Mouse (Mus musculus): ENCODE measurements around the gene Nrn1.
A peak's percentile ranks its signal among the peaks of the same experiment; 100 is the strongest.

Gene Nrn1

DNA sequence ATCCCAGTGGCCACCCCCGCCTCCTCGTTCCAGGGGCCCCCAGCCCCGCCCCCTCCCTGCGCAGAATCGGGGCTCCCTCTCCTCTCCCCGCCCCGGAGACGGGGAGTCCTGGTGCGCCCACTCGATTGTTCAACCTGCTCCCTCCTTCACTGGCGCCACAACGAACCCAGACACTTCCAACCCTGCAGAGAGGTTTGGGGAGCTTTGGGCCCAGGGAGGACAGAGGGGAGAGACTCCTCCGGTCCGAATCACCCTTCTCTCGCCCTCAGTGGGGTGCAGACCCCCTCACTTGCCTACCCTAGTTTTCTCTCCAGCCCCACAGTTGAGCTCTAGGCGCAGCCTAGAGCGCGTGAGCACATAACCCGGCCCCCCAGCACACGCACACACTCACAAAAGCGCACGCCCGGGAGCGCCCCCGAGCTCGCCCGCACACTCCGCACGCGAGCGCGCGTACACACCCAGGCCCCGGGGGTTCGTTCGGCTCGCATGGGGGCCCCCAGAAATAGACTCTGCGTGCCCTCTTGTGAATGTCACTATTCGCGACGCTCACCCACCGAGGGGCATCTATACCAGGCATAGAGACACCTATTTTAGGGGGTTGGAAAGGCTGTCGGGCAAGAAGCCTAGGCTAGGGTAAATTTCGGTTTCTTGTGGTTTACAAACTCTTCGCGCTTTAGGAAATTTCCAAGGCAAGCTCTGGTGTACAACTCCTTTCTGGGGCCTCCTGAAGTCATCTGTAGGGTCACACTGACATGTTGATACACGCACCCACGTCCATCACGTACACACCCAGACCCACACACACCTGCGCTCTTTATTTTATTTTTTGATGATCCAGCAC, at the start of gene Nrn1:
Nrn1 (minus strand) TSS at position 401 of the 841 bp plus-strand sequence.
- DNase-seq (ENCODE audit: low read depth, low spot score) = peak; percentile 49

DNA sequence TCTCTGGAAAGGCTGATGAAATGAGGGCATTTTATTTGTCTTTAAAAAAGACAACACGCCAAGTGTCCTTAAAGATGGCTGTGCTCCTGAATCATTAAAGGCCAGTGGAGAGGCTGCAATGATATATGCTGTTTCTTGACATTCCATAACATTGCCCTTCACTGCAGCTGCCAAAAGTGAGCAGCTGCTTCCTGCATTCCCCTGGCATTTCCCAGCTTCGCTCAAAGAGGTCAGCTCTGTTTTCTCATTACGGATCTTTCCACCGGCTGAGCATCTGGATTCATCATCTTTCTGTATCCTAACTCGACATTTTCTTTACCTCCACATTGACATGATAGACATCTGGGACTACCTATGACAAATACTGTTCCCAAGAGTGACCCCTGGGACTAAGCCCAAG, 44.7 kb upstream of the Nrn1 start:
- DNase-seq (ENCODE audit: low read depth, low spot score) = peak; percentile 41

DNA sequence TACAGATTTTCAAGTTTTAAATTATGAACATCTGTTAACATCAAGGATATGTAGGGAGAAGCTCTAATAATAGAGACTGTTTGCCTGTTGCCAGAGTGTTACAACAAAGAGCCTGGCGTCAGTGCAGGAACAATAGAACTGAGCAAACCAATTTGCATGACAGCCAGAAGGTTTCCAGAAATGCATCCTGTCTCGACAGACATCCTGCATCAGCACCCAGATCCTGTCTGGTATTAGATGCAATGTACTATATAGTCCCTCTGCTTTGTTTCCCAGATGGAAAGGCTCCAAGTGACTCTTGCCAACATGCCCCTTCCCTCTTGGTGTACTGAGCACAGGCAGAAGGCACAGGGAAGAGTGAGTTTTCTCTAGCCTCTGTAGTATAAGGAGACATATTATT, 31.9 kb upstream of the Nrn1 start:
- no peak for DNase-seq (ENCODE audit: low read depth, low spot score)

DNA sequence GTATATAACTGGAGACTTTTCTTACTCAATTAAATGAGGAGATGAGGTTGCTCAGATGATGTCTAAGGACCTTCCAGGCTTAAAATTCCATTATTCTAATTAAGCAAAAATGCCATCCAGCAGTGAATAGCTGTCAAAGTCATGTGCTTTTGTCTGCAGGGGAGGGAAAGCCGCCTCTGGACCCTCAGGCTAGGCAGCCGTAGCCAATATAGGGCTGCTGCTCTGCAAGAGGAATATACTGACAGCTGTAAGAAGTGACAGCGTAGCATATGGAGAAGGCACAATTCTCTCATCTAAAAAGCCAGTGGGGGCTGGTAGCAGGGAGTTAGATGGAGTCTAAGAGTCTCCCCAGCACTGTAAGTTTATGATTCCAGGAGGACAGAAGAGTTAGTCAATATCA, 16.9 kb upstream of the Nrn1 start:
- DNase-seq (ENCODE audit: low read depth, low spot score) = no peak

DNA sequence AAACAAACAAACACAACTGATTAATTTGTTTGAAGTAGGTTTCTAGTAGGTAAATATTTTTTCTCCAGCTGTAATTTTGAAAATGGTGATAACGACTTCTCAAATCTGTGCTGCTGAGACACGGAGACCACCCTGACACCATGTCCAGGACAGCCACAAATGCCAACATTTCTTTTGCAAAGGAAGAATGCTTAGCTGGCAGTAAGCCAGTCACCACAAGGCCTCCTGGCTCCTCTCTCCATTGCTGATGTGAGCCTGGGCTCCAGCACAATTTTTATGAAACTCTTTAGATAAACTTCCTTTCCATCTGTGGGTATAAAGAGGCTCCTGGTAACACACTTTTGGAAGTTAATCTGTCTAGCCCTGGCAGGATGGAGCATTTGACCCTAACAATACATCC, 15.1 kb upstream of the Nrn1 start:
- DNase-seq (ENCODE audit: low read depth, low spot score) = peak; percentile 67

DNA sequence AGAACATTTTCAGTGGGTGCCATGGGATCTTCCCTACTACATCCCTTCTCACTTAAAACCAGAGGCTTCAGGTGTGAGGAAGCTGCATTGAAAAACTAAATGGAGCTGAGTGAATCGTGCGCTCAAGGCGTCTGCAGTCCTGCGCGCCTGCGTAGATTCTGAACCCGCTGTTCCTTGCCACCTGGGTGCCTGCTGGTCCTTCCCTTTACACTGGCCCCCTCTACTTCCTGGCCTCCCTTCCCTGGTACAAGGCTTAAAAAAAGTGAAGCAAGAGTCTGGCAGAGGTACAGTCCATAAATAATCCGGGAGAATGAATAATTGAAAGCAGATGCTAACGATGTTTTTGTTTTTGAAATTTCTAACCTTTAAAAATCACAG, 1.7 kb upstream of the Nrn1 start:
- peak; percentile 82 for DNase-seq (ENCODE audit: low read depth, low spot score)

DNA sequence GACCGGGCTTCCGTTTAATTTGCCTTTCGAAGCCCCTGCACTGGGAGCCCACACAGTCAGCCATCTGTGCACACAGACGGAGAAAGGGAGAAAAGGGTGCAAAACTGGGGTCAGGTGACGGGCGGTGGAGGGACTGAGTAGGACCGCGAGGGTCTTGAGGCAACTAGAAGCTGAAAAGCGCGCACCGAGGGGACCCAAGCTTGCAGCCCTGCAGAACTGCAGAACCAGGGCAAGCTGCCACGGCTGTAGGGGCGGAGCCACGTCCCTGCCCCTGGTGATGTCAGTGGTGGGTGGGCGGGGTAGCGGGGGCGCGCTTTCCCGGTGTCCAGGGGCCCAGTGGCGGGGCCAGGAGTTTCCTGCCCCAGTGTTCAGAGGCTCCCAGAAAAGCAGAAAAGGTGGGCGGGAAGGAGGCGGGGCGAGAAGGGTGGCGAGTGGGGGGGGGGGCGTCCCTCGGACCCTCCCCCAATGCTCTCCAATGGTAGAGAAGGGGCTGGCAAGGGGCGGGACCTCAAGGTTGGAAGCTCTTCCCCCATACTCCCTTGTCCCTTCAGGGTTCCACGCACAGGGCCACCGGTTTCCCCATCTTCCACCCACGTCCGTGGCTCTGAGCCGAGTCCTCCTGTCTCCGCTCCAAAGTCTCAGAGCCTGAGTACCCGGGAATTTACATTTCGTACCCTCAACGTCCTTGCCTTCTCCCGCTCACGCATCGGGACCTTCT, 1.1 kb upstream of the Nrn1 start:
- DNase-seq (ENCODE audit: low read depth, low spot score) = peak; percentile 83

DNA sequence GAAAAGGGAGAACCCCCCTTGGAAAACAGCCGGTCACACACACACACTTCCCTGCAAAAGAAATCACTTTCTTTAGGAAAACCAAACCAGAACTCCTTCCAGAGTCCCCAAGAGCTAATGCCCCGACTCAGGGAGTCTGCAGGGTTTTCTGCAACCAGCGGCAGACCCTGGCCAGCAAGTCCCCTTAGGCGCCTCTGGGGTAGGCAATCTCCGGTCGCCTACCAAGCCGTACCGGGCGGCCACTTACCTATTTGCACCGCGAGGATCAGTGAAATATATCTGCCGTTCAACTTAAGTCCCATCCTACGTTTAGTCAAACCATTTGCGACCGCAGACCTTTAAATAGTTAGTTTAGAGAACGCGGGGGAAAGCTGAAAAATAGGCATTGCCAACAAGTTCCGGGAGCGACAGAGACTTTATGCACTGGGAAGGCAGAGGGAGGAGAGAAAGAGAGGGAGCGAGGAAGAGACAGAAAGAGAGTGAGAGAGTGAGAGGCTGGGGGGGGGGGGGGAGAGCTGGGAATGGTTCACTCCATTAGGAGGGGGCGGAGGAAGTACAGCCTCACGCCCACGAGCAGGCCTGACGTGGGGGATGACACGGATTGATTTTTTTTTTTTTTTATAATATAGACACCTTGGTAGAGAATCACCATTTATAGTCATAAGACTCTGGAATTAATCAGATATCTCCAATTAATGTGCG, 791 bp downstream of the Nrn1 start:
- DNase-seq (ENCODE audit: low read depth, low spot score) = peak; percentile 57

DNA sequence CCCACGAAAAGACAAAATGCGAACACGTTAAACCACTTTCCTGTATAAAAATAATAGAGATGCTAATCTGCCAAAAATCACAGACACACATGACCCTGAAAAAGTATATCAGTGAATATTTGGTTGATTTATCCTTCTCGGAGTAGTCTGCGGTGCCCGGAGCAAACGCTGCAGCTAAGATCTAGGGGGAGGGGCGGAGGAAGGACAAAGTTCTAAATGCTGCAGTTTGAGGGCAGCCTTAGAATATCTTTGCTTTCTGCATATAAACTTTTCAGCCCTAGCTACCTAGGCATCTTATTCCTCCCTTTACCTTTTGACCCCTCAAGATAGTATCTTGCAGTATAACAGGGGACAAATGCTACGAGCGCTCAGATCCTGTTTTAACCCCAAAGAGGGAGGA, 1.4 kb downstream of the Nrn1 start:
- peak; percentile 40 for DNase-seq (ENCODE audit: low read depth, low spot score)

DNA sequence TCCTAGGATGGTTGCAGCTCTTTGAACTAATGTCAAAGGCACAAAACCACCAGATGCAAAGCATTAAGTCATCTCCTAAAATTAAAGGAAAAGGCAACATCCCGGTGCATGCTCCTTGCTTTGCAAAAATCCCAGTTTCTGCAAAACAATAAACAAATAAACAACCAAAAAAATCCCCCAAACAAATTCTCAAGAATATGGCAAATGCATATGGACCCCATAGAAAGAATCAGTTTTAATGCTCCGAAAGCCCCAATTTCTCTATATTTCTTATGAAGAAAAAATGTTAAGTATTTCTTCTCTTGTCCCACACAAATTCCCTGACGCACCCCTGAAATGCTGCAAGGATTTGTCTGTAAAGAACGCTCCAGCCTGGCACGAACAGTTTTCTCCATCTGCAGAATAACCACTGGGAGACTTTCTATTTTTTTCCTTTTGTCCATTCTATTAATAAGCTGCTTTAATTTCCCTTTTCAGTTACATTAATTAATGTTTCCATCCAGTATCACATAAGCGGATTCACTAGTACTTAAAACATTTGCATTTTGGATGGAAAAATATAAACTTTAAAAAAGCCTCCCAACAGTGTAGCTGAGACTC, 1.9 kb downstream of the Nrn1 start:
- peak; percentile 9 for DNase-seq (ENCODE audit: low read depth, low spot score)

DNA sequence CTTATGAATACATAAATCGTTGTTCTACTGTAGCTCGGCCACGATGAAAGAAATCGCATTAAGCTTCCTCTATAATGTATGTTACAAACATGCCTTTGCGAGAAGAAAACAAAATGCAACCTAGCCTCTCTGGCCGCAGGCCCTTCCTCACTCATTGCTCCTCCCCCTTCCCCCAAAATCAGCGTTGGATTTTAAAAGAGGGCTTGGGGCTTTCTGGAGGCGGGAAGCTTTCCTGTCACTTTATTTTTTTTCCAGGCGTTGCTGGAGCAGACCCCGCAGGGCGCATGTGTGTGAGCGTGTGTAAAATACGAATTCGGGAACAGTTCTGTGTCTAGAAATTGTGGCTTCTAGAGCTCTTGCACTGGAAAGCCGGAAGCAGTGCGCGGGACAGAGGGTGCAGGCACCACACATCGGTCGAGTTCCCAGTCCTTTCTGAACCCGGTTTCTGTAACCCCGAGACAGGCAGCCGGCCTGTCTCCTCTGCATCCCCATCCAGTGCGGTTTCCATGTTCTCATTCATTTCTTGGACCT, 2.9 kb downstream of the Nrn1 start:
- no peak for DNase-seq (ENCODE audit: low read depth, low spot score)

DNA sequence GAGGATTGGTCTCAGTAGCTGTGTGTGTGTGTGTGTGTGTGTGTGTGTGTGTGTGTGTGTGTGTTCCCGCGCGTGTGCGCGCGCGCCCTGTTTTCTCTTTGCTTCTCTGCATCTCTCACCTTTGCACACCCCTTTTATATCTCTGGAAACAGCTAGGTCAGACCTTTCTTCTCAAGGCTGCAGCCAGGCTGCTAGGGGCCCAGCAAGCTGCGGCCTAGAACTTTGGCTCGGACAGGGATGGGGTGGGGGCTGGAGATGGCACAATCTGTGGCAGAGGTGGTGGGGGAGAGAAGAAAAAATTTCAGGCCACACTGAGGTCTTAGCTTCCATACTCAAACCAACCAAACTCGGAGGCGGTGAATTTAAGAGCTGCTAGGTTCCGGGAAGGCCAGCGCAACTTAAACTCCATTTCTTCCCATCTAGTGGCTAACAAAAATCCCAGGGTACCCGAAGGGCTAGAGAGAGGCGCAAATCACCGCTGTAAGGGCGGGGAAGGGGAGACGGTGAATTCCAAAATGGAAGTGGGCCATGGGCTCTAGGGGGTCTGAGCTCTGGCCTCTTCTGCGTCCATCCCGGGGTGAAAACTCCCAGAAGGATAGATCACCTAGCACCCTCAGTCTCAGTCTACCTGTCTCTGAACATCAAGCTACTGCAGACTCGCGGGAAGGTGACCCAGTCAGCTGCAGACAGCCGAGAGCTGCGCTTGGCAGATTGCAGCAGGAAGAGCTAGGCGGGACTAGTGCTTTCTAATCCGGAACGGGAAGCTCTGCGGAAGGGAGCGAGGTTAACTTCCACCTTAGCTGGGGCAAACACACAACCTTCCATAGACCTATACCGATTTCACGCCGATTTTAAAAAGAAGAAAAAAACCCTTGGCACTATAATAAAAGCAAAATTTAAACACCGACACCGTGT, 3.7 kb downstream of the Nrn1 start:
- no peak for DNase-seq (ENCODE audit: low read depth, low spot score)

DNA sequence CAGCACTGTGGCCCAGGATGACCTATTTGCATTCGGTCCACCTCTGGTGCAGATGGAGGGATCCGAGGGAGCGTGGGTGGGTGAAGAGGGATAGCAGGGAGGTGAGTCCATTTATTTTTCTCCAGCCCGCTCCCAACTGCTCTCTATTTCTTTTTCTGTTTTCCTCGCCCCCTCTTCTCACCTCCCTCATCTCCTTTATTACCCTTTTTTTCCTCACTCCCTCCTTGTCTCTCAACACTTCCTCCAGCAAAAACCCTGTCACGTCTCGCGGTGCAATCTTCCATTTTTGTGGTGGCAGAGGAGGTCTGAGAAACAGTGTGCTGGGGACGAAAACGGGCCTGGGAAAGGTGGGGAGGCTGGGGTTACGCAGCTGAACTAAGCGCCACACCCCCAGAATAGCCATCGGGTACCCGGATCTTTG, 4.6 kb downstream of the Nrn1 start:
- DNase-seq (ENCODE audit: low read depth, low spot score) = no peak

DNA sequence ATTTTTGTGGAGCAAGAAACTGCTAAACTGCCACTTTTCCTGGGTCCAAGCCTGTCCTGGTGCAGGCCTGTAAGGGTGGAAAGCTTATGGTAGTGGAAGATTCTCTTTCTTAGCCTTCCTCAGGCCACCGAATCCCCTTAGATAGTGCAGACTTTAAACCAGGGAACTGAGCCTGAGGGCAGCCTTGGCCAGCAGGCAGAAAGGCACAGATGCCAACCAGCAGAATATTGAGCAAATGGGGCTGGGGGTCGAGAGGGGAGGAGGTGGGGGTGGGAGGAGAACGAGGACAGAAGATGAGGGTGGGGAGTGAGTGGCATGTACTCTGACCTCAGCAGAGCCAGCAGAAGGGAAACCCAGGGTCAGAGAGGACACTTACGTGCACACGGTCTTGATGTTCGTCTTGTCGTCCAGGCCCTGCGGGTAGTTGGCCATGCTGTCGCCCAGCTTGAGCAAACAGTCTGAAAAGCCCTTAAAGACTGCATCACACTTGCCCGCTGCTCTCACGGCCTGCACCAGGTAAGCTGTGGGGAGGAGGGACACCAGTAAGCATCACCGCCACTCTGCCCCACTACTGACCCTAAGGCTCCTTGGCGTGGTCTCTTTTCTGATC, 5.1 kb downstream of the Nrn1 start:
- DNase-seq (ENCODE audit: low read depth, low spot score) = no peak

DNA sequence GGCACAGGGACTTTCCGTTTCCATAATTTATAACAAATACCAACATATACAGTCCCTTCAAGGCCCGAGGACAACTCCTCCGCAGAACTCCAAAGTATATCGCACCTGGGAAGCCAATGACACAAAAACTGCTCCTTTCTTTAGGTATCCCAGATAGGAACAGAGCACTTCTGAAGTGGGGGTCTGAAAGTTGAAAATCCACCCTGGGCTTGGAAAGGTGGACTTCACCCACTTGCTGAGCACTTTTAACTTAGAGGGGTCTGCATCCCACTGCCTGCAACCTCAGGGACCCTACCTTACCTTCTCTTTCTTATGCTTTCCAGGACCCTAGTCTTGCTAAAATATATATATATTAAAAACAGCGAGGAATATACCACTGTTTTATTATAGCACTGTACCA, 6.4 kb downstream of the Nrn1 start:
- no peak for DNase-seq (ENCODE audit: low read depth, low spot score)

DNA sequence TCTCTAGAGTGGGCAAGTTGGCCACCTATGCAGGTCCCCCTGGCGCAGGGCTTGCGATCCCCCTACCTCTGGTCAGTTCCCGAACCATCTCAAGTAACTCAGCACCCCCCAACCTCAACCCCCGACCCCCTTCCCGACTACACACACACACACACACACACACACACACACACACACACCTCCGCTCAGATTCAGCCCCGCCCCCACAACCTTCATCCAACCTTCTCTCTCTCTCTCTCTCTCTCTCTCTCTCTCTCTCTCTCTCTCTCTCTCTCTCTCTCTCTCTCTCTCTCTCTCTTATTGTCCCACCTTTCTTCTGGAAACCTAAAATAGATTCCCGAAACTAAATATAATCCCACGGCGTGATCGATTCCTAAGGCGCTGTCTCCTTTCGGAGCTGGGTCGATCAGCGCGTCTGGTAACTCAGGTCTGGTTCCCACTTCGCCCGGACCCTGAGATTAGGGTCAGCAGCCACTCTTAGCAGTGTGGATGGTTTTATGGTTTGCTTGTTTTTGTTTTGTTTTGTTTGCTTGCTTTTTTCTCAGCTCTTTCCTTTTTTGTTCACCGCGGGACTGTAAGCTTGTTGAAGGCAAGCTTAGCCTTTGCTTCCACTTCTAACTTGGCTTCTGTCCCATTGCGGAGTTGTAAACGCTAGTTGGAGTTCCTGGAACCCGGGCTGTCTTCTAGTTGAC, 7.0 kb downstream of the Nrn1 start:
- DNase-seq (ENCODE audit: low read depth, low spot score) = no peak

DNA sequence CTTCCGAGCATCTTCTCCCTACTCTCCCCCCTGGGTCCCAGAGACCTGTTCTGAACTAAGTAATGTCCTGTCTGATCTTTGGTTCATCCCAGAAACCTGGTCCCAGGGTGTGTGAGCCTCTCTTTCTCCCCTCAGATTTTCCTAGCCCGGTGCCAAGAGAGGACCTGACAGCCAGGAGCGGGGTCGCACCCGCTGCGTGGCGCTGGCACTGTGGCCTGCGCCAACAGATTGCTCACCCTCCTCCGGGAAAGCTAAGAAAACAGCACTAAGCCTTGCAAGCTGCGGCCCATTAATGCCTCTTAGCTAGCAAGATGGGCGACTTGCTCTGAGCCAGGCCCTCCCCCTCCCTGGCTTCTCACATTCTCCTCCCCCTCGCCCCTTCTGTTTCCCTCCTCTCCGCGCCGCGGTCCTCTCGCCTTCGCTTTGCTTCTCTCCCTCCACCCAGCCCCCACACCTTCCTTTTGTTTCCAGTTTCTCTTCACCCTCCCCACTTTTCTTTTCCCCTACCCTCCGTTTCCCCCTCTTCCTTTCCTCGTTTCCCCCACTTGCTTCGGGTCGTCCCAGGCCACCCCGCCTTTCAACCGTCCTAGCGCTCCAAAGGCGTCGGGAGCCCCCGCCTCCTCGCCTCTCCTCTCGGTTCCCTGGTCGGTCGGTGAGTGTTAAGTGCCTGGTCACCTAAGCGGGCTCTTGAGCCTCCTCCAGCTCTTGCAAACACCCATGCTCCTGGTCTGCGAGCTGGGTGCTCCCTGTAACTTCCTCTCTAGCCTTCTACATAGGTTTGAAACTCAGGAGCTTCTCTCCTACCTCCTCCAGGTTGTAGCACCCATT, 7.8 kb downstream of the Nrn1 start:
- DNase-seq (ENCODE audit: low read depth, low spot score) = no peak

DNA sequence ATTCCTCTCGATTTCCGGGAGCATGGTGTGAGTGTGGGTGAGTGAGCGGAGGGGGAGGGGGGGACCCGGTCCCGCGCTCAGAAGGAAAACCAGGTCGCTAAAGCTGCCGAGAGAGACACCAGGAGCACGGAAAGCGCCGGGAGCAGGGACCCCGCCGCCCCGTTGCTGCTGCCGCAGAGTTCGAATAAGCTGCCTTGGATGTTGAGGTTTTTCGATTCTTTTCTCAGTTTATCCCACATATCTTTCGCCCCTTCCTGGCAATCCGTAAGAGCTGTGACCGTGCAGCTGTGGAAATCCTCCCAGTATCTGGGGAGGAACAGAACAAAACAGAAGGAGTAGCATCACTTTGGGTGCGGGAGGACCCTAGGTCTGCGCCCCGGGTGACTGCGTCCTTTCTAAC, 8.4 kb downstream of the Nrn1 start:
- no peak for DNase-seq (ENCODE audit: low read depth, low spot score)

DNA sequence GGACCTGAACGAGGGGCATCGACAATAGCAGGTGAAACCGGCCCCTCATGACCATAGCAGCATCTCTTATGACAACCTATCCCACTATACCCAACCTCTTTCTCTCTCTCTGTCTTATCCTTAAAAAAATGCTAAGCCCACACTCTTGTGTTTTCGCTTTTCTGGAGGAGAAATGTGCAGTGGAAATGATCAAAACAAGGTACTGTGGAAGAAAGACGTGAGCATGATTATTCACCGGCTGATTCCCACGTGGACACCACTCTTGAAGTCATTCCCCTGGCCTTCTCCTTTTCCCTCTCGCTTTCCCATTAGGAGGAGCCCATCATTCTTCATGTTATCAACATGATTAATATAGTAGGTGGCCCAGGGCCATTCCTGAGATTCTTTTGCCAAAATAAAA, 9.1 kb downstream of the Nrn1 start:
- no peak for DNase-seq (ENCODE audit: low read depth, low spot score)

Measured in 3T3-L1 (cell line).